ENCODE assay signal across 18 mouse cellular contexts in the genomic region with DNA sequence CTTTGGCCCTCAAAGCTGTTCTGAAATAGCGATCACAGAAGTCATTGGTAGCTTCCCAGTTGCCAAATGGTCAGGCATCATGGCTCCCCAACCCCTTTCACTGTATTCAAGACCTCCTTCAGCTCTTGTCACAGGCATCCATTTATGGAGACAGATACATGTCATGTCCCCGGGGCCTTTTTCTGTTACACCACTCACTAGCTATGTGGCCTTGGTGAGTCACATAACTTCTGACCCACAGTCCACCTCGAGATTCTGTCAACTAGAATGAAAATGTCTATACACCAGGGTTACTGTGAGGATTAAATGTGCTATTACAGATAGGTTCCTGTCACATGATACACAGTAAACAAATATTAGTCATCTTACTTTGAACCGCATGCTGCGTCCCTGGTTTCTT. TPM values are rescaled to one million over a fixed set of nuclear protein-coding genes. Genes with fewer than 3 reads are reported as not detected.
A peak's percentile ranks its signal among the peaks of the same experiment; 100 is the strongest.
DNase-seq lines count a peak whose midpoint lies in the region; ATAC-seq and TF ChIP-seq lines count a peak whose summit lies in the region.
"Had no signal": no experiment of that assay in that cellular context is flagged by ENCODE, and none has a peak within 500 bp of the region (broad histone marks: within the 10 kb centered on the region; RNA-seq: fewer than 3 reads in every experiment).

No protein-coding gene starts in this region.

- peak; percentile 63 for ATAC-seq in stomach, postnatal 0 days (ENCODE audit: low FRiP score, low TSS enrichment)
- ATAC-seq: activated CD4-positive, CD25-positive, alpha-beta regulatory T cell, adult 4 months; forebrain, embryonic 13.5 days; intestine, postnatal 0 days had no signal

- no peaks in the 10 kb centered on the region for H3K27me3 ChIP-seq in stomach, postnatal 0 days (ENCODE audit: control insufficient read depth, insufficient read depth, low read length)
- H3K27me3 ChIP-seq: forebrain, embryonic 13.5 days; heart, embryonic 12.5 days; hindbrain, embryonic 15.5 days had no signal

- TF ChIP-seq CTCF in stomach, postnatal 0 days (IDR thresholded peaks at IDR 0.05; ENCODE audit: low read depth): no peak

- H3K4me2 ChIP-seq in stomach, postnatal 0 days (replicated peaks; ENCODE audit: low read depth): no peak overlapping the region
- H3K4me2 ChIP-seq: forebrain, embryonic 13.5 days; heart, embryonic 12.5 days; hindbrain, embryonic 15.5 days had no signal

- no peak overlapping the region for H3K4me3 ChIP-seq in stomach, postnatal 0 days (ENCODE audit: low read depth, low read length)
- H3K4me3 ChIP-seq: embryonic facial prominence, embryonic 10.5 days; forebrain, embryonic 13.5 days; heart, embryonic 12.5 days; hindbrain, embryonic 15.5 days had no signal

- no peak for TF ChIP-seq EP300 in stomach, postnatal 0 days (optimal IDR thresholded peaks at IDR 0.05)

- DNase-seq in adrenal gland, postnatal 14 days: peak; percentile 40
- no peak for DNase-seq in adrenal gland, adult 8-10 months
- DNase-seq in 3T3-L1 (ENCODE audit: low read depth, low spot score) (peak; percentile 64), 416B (ENCODE audit: low read depth) (peak; percentile 56)
- DNase-seq in stomach, postnatal 0 days (ENCODE audit: low spot score): no peak
- DNase-seq in kidney, adult 11 months: no peak
- DNase-seq: cerebellum, adult 2 months; cerebellum, postnatal 10 days; gastrocnemius, postnatal 36 days; heart, adult 18-20 months; heart, postnatal 36 days; kidney, adult 9 months had no signal

- no peaks in the 10 kb centered on the region for H3K9me3 ChIP-seq in stomach, postnatal 0 days (ENCODE audit: control insufficient read depth, low read length)
- H3K9me3 ChIP-seq: embryonic facial prominence, embryonic 10.5 days; forebrain, embryonic 13.5 days; heart, embryonic 12.5 days; hindbrain, embryonic 15.5 days had no signal

- WGBS in stomach, postnatal 0 days: 66% methylated on average over 5 of the region's 5 CpGs

- no peak overlapping the region for H3K9ac ChIP-seq in stomach, postnatal 0 days (ENCODE audit: low read length)
- H3K9ac ChIP-seq: forebrain, embryonic 13.5 days; heart, embryonic 12.5 days; hindbrain, embryonic 15.5 days had no signal

- no peak overlapping the region for H3K27ac ChIP-seq in stomach, postnatal 0 days (replicated peaks)
- H3K27ac ChIP-seq: embryonic facial prominence, embryonic 10.5 days; forebrain, embryonic 13.5 days; hindbrain, embryonic 15.5 days had no signal

- H3K4me1 ChIP-seq in stomach, postnatal 0 days (replicated peaks; ENCODE audit: control insufficient read depth, insufficient read depth): no peaks in the 10 kb centered on the region

- H3K36me3 ChIP-seq in stomach, postnatal 0 days (ENCODE audit: control insufficient read depth, insufficient read depth, low read length): no peaks in the 10 kb centered on the region
- H3K36me3 ChIP-seq: embryonic facial prominence, embryonic 10.5 days; heart, embryonic 12.5 days; hindbrain, embryonic 15.5 days had no signal

RNA-seq across cellular contexts. Expression of gene Paqr8, which starts 17.9 kb away (rescaled TPM):
- total RNA-seq in adrenal gland, postnatal 14 days (2021): 25.6 and 27.5 TPM in 2 replicates
- 10 to 100 TPM; 57.6 to 67.3 (median 63.0) TPM for total RNA-seq in adrenal gland, adult 8-10 months (2022)
- 10.5 and 12.1 TPM in 2 replicates for polyA plus RNA-seq in stomach, postnatal 0 days (2015; fragmentation: Nextera tagmentation; extraction: Ambion mirVana)

RNA-seq across cellular contexts. Expression of gene Mcm3, which starts 52.4 kb away (rescaled TPM):
- 35.1 and 41.6 TPM in 2 replicates for total RNA-seq in adrenal gland, postnatal 14 days (2021)
- 10 to 100 TPM; 12.9 to 19.4 (median 15.7) TPM for total RNA-seq in adrenal gland, adult 8-10 months (2022)
- polyA plus RNA-seq in stomach, postnatal 0 days (2015; fragmentation: Nextera tagmentation; extraction: Ambion mirVana): 31.2 and 33.1 TPM in 2 replicates

Comparison
In these comparisons a context has a peak if more than half of its experiments do, and no peak if none do; other contexts are left out.
1. DNase-seq: peak in adrenal gland, postnatal 14 days (single experiment), 3T3-L1 (single experiment) and 416B (single experiment); none in adrenal gland, adult 8-10 months (single experiment), stomach, postnatal 0 days (single experiment) and kidney, adult 11 months (single experiment).